Mouse (Mus musculus): Measurements from ENCODE around the gene Prom2. TPM values are rescaled to one million over a fixed set of nuclear protein-coding genes. Genes with fewer than 3 reads are reported as not detected.

Gene Prom2
- total and polyA plus RNA-seq, 2 experiments, result 5.9 TPM; not detected in 1

DNA sequence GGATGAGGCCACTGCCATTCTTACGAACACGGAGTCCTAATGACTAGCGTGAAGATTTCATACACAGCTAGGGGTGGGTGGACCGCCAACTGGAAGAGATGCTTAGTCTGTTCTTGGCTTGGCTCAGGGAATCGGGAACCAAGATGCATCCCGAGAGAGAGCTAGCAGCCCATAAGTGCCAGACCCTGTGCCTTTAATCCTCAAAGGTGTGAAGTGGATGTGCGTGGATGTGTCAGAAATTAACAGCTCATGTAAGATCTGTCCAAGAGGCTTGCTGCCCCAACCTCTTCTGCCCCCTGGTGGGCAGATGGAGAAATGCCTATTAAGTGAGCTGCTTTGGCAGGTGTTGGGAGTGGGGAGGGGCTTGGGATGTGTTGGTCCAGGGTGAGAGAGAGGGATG lies 40.2 kb downstream of the Prom2 start:
- Histone ChIP-seq H3K27ac (replicated peaks; ENCODE audit: insufficient read depth, low read depth, low read length) (no peak overlapping the region), H3K4me3 (ENCODE audit: insufficient read depth, low read depth, low read length) (no peak overlapping the region), H3K36me3 (ENCODE audit: control insufficient read depth, insufficient read depth, low read length) (no peaks in the 10 kb centered on the region), H3K79me2 (ENCODE audit: control insufficient read depth, insufficient read depth, low read length) (no peaks in the 10 kb centered on the region), H3K27me3 (ENCODE audit: control insufficient read depth, insufficient read depth, low read length) (no peaks in the 10 kb centered on the region), H3K4me1 (ENCODE audit: control insufficient read depth, insufficient read depth, low read length) (peaks cover 3% of the 10 kb centered on the region), H3K9ac (ENCODE audit: low read depth, low read length) (no peak overlapping the region)
- DNase-seq (ENCODE audit: extremely low read depth, low read depth, low spot score), result peak; percentile 28
- 51% methylated on average over 7 of the region's 7 CpGs for WGBS
- TF ChIP-seq CTCF (IDR thresholded peaks at IDR 0.05; ENCODE audit: low read depth, low read length) (peak; percentile 80), POLR2A (IDR thresholded peaks at IDR 0.05; ENCODE audit: extremely low read depth, insufficient read depth, low read length) (no peak)

DNA sequence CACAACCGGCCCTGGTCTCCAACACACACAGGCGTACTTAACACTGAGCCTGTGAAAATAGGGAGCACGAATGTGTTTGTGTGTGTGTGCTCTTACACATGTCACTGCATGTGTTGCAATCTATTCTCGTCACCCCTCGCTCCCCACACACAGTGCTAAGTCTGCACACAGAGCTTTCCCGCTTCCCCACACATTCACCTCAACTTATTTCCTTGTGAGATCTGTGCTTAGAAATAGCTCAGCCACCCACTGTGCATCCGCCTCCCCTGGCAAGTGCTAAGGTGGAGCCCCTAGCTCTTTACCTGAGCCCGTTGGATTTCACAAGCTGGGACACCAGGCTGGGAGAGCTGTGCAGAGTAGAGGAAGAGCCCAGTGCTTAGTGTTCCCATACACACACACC lies 42.5 kb downstream of the Prom2 start:
- Histone ChIP-seq H3K36me3 (ENCODE audit: control insufficient read depth, insufficient read depth, low read length) (no peaks in the 10 kb centered on the region), H3K27ac (replicated peaks; ENCODE audit: insufficient read depth, low read depth, low read length) (no peak overlapping the region), H3K9ac (ENCODE audit: low read depth, low read length) (no peak overlapping the region), H3K4me3 (ENCODE audit: insufficient read depth, low read depth, low read length) (no peak overlapping the region), H3K4me1 (ENCODE audit: control insufficient read depth, insufficient read depth, low read length) (no peaks in the 10 kb centered on the region), H3K79me2 (ENCODE audit: control insufficient read depth, insufficient read depth, low read length) (no peaks in the 10 kb centered on the region), H3K27me3 (ENCODE audit: control insufficient read depth, insufficient read depth, low read length) (no peaks in the 10 kb centered on the region)
- TF ChIP-seq POLR2A (IDR thresholded peaks at IDR 0.05; ENCODE audit: extremely low read depth, insufficient read depth, low read length) (no peak), CTCF (IDR thresholded peaks at IDR 0.05; ENCODE audit: low read depth, low read length) (no peak)
- DNase-seq (ENCODE audit: extremely low read depth, low read depth, low spot score), result no peak
- 75% methylated on average over 8 of the region's 8 CpGs for whole genome bisulfite sequencing

DNA sequence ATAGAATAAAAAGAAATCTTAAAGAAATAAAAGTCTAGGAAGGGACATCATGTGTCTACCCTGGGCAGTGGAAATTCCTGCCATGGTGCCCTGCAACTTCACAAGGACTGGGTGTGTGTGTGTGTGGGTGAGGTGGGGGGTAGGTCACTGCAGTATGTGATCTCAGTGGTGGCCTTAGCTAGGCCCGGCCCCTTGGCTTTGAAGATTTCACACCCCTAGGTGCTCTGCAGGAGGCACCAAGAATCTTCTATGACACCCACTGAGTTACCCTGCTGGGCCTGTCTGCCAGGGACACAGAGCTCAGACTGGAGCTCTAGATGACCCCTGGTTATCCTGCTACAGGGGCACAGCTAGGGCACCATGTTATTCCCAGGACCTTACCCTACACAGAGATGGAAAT lies 44.9 kb downstream of the Prom2 start:
- Histone ChIP-seq H3K4me3 (ENCODE audit: insufficient read depth, low read depth, low read length) (no peak overlapping the region), H3K27ac (replicated peaks; ENCODE audit: insufficient read depth, low read depth, low read length) (no peak overlapping the region), H3K79me2 (ENCODE audit: control insufficient read depth, insufficient read depth, low read length) (no peaks in the 10 kb centered on the region), H3K36me3 (ENCODE audit: control insufficient read depth, insufficient read depth, low read length) (no peaks in the 10 kb centered on the region), H3K27me3 (ENCODE audit: control insufficient read depth, insufficient read depth, low read length) (no peaks in the 10 kb centered on the region), H3K9ac (ENCODE audit: low read depth, low read length) (no peak overlapping the region), H3K4me1 (ENCODE audit: control insufficient read depth, insufficient read depth, low read length) (no peaks in the 10 kb centered on the region)
- DNase-seq (ENCODE audit: extremely low read depth, low read depth, low spot score), result no peak
- no peak for TF ChIP-seq CTCF (IDR thresholded peaks at IDR 0.05; ENCODE audit: low read depth, low read length)
- no peak for TF ChIP-seq POLR2A (IDR thresholded peaks at IDR 0.05; ENCODE audit: extremely low read depth, insufficient read depth, low read length)
- WGBS, result 88% methylated on average over 1 of the region's 1 CpGs

DNA sequence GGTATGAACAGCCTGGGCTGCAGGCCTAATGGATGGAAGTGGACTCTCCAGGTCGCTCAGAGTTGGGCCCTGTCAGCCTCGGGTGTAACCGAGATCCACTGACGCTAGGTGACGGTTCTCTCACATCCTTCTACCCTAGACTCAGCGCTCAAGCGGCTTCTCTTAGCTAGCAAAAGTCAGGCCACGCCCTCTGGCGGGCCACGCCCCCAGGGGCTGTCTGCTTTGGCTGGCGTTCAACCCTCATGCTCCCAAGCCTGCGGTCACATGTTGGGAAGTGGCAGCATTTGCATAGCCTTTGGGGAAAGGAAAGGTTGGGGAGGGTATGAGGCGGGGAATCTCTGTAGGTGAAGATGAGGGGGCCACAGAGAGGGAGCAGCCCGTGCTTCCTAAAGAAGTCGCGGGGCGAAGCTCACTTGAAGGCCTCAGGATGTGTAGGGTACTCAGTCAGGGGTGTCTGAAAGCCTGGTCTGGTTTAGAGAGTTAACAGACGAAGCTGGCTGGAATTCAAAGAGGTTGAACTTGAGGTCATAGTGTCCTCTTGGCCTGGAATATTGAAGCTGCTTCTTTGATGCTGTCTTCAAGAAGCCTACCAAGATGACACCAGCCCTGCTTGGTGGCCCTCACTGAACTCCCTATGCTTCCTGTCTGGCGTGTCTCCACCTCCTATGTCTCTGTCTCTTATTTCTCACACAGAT lies 56.6 kb downstream of the Prom2 start:
- Histone ChIP-seq H3K27me3 (ENCODE audit: control insufficient read depth, insufficient read depth, low read length) (peaks cover 21% of the 10 kb centered on the region; the same call in 1 of the 2 replicates), H3K36me3 (ENCODE audit: control insufficient read depth, insufficient read depth, low read length) (no peaks in the 10 kb centered on the region), H3K79me2 (ENCODE audit: control insufficient read depth, insufficient read depth, low read length) (no peaks in the 10 kb centered on the region), H3K4me3 (ENCODE audit: insufficient read depth, low read depth, low read length) (peak overlapping the region; percentile 3; the same call in 1 of the 2 replicates), H3K9ac (ENCODE audit: low read depth, low read length) (no peak overlapping the region), H3K27ac (replicated peaks; ENCODE audit: insufficient read depth, low read depth, low read length) (0 out of 2 replicates have a peak overlapping the region, but pooled peaks have one; percentile 8), H3K4me1 (ENCODE audit: control insufficient read depth, insufficient read depth, low read length) (no peaks in the 10 kb centered on the region)
- TF ChIP-seq POLR2A (IDR thresholded peaks at IDR 0.05; ENCODE audit: extremely low read depth, insufficient read depth, low read length) (no peak), CTCF (IDR thresholded peaks at IDR 0.05; ENCODE audit: low read depth, low read length) (no peak)
- peak; percentile 23 for DNase-seq (ENCODE audit: extremely low read depth, low read depth, low spot score)
- 11% methylated on average over 19 of the region's 19 CpGs for WGBS

DNA sequence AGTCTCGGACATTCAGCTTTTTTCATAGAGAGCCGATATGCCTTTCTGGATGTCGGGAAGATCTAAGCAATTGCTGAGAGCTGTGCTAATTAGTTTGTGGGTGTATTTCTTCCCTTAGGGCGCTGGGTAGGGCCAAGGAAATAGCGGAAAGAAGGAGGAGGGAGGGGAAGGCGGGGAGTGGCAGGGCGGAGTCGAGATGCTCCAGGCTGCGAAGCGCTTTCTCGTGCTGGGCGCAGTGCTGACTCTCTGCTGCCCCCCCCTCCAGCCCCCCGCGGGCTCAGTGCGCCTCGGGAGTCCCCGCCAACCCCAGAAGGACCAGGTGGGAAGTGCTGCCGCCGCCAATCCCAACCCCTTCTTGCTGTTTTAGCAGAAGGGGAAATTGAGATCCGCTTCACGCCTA lies 58.3 kb downstream of the Prom2 start:
- Histone ChIP-seq H3K4me3 (ENCODE audit: insufficient read depth, low read depth, low read length) (peak overlapping the region; percentile 12; the same call in 1 of the 2 replicates), H3K4me1 (ENCODE audit: control insufficient read depth, insufficient read depth, low read length) (no peaks in the 10 kb centered on the region), H3K36me3 (ENCODE audit: control insufficient read depth, insufficient read depth, low read length) (no peaks in the 10 kb centered on the region), H3K9ac (ENCODE audit: low read depth, low read length) (no peak overlapping the region), H3K79me2 (ENCODE audit: control insufficient read depth, insufficient read depth, low read length) (no peaks in the 10 kb centered on the region), H3K27ac (replicated peaks; ENCODE audit: insufficient read depth, low read depth, low read length) (no peak overlapping the region), H3K27me3 (ENCODE audit: control insufficient read depth, insufficient read depth, low read length) (peaks cover 21% of the 10 kb centered on the region; the same call in 1 of the 2 replicates)
- TF ChIP-seq POLR2A (IDR thresholded peaks at IDR 0.05; ENCODE audit: extremely low read depth, insufficient read depth, low read length), result no peak
- TF ChIP-seq CTCF (IDR thresholded peaks at IDR 0.05; ENCODE audit: low read depth, low read length), result no peak
- 7% methylated on average over 21 of the region's 21 CpGs for WGBS
- no peak for DNase-seq (ENCODE audit: extremely low read depth, low read depth, low spot score)

DNA sequence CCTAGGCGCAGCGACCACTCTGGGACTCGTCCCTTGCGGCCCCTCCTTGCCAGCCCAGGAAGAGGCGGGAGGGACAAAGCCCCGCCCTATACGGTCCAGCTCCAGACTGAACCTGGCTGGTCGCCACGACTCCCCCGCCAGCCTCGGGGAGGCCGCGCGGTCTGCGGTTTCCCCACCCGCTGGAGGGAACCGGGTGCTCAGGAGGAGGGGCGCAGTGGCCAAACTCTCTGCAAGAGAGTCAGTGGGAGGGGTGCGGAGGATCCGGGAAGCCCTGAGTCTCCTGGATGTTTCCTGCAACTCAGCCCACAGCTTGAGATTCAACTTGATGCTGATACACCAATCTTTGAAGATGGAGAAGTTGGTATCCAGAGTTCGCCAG lies 58.7 kb downstream of the Prom2 start:
- H3K27ac ChIP-seq (replicated peaks; ENCODE audit: insufficient read depth, low read depth, low read length), result peak overlapping the region; percentile 30; the same call in 1 of the 2 replicates
- 3% methylated on average over 21 of the region's 21 CpGs for WGBS
- no peak overlapping the region for H3K9ac ChIP-seq (ENCODE audit: low read depth, low read length)
- no peaks in the 10 kb centered on the region for H3K36me3 ChIP-seq (ENCODE audit: control insufficient read depth, insufficient read depth, low read length)
- H3K4me3 ChIP-seq (ENCODE audit: insufficient read depth, low read depth, low read length), result peak overlapping the region; percentile 43; the same call in 1 of the 2 replicates
- H3K4me1 ChIP-seq (ENCODE audit: control insufficient read depth, insufficient read depth, low read length), result no peaks in the 10 kb centered on the region
- DNase-seq (ENCODE audit: extremely low read depth, low read depth, low spot score), result peak; percentile 9
- TF ChIP-seq POLR2A (IDR thresholded peaks at IDR 0.05; ENCODE audit: extremely low read depth, insufficient read depth, low read length), result no peak
- no peaks in the 10 kb centered on the region for H3K79me2 ChIP-seq (ENCODE audit: control insufficient read depth, insufficient read depth, low read length)
- peaks cover 21% of the 10 kb centered on the region; the same call in 1 of the 2 replicates for H3K27me3 ChIP-seq (ENCODE audit: control insufficient read depth, insufficient read depth, low read length)
